Mouse (Mus musculus) stomach, embryonic 15.5 days (tissue): Measurements from ENCODE around the gene Hgd. TPM values are rescaled to one million over a fixed set of nuclear protein-coding genes. Genes with fewer than 3 reads are reported as not detected.
A peak's percentile ranks its signal among the peaks of the same experiment; 100 is the strongest.

Experiments used
- ATAC-seq: fragments of 200-750 bp; cut with Nextera tagmentation; 2 replicates; pipeline ENCODE4 v1.8.0; 2017; ENCODE audit warnings: low read depth, moderate number of reproducible peaks, moderate TSS enrichment; ENCODE audit not compliant: insufficient read depth, low FRiP score
- H3K27ac ChIP-seq: fragments of 300-500 bp; sonication (generic); 2 replicates; pipeline ENCODE4 v1.5.1; 2015; ENCODE audit warnings: mild to moderate bottlenecking, inconsistent platforms
- H3K27me3 ChIP-seq: fragments of 300-500 bp; sonication (generic); replicated peaks from 2 replicates; pipeline ENCODE4 v1.6.1; 2015; ENCODE audit warnings: inconsistent platforms
- H3K36me3 ChIP-seq: fragments of 300-500 bp; sonication (generic); 2 replicates; pipeline ENCODE4 v1.6.1; 2015; ENCODE audit warnings: inconsistent platforms
- H3K4me1 ChIP-seq: fragments of 300-500 bp; sonication (generic); 2 replicates; pipeline ENCODE4 v1.6.1; 2015; ENCODE audit warnings: inconsistent platforms
- H3K4me2 ChIP-seq: fragments of 300-500 bp; sonication (generic); 2 replicates; pipeline ENCODE4 v1.6.1; 2015; ENCODE audit warnings: mild to moderate bottlenecking, inconsistent platforms
- H3K4me3 ChIP-seq: fragments of 300-500 bp; sonication (generic); replicated peaks from 2 replicates; pipeline ENCODE4 v1.5.1; 2015; ENCODE audit warnings: inconsistent platforms
- H3K9ac ChIP-seq: fragments of 300-500 bp; sonication (generic); 2 replicates; pipeline ENCODE4 v1.6.1; 2015; ENCODE audit warnings: inconsistent platforms
- H3K9me3 ChIP-seq: fragments of 300-500 bp; sonication (generic); 2 replicates; pipeline ENCODE4 v1.6.1; 2016; ENCODE audit warnings: inconsistent platforms
- WGBS: fragments of 180-500 bp; shearing (Covaris S2); methylation state at CpG from one replicate; pipeline ENCODE4 v1.1.7; 2015; 5-methylcytosine and 5-hydroxymethylcytosine counted together
- polyA plus RNA-seq: library from polyadenylated mRNA; unstranded; fragments of >200 nt; fragmentation: Nextera tagmentation; extraction: Ambion mirVana; gene quantifications from 2 replicates; pipeline ENCODE4 v1.2.1, GENCODE M21; 2015

Gene Hgd
- polyA plus RNA-seq, 1 experiment from 2014 or later, result 3.4 TPM

DNA sequence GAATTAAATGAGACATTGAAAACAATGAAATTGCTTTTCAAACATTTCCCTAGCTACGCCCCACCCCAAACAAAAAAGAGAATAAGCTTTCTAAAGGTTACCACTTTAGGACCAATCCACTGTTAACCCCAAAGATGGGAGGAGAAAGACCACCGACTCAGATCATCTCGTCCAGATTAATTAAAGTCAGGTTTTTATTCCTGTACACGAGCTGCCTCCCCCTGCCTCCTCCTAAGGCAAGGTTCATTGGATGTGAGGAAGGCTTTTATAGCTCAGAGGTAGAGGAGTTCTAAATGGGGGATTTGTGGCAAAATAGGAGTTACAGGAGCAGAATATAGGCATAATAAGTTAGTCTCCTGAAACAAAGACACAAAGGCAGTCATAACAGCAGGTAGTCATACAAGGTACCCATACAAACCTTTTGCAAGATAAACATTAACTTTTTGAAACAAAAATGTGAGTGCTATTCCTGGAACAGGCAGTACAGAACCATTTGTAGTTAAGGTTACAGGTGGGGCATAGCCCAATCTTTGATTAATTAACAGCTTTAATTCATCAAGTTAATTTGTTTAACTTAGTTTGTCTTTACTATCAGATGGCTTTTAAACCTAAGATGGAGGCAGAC lies 75.0 kb downstream of the Hgd start:
- Histone ChIP-seq H3K9ac (no peak overlapping the region), H3K4me1 (peaks cover 20% of the 10 kb centered on the region), H3K4me2 (peak overlapping the region; percentile 45), H3K4me3 (peak overlapping the region; percentile 26; the same call in 1 of the 2 replicates), H3K27ac (peak overlapping the region; percentile 81), H3K9me3 (no peaks in the 10 kb centered on the region), H3K36me3 (no peaks in the 10 kb centered on the region), H3K27me3 (no peaks in the 10 kb centered on the region)
- WGBS, result 61% methylated on average over 4 of the region's 4 CpGs
- no peak for ATAC-seq

DNA sequence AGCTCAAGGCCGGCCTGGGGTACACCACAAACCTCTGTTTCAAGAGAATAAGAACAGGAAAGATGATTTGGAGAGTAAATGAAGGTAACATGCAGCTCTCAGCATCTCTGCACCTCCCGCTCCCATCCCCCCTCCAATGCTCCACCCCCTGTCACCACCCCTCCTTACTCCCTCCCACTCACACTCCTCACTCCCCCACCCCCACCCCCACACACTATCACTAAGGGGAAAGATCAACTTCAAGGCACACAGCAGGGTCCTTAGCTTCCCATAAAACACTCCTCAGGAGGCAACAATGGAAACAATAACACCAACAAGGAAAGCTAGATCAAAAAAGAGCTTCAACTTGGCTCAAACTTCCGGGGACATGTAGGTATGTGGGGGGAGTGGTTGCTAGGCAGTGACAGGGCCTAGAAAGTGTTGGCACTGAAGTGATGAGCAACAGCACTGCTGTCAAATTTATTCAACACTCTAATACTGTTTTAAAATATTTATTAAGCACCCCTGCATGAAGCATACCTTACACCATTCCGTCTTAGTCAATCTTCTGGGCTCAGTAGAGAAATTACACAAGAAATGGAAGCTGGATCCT lies 75.9 kb downstream of the Hgd start:
- 28% methylated on average over 4 of the region's 4 CpGs for WGBS
- Histone ChIP-seq H3K9ac (no peak overlapping the region), H3K27me3 (no peaks in the 10 kb centered on the region), H3K4me2 (no peak overlapping the region), H3K27ac (no peak overlapping the region), H3K9me3 (no peaks in the 10 kb centered on the region), H3K4me1 (peaks cover 20% of the 10 kb centered on the region), H3K4me3 (no peak overlapping the region), H3K36me3 (no peaks in the 10 kb centered on the region)
- no peak for ATAC-seq

DNA sequence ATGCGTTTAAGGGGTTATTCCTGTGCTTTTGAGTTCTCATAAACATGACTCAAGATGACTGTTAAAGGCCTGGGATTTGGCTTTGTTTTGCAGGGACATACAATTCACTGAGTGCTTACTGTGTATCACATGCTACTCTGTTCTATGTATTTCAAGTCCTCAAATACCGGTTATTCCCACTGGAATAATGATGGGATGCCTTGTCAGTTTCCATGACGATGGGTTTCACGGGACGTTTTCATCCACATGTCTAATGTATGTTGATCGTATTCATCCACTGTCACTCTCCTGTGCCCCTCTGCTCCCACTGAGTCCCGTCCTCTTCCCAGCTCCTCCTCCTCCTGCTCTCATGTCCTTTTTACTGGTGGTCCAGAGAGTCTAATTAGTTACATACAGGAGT lies 76.8 kb downstream of the Hgd start:
- no peak overlapping the region for H3K27ac ChIP-seq
- H3K9me3 ChIP-seq, result no peaks in the 10 kb centered on the region
- 77% methylated on average over 7 of the region's 7 CpGs for WGBS
- no peaks in the 10 kb centered on the region for H3K27me3 ChIP-seq
- no peaks in the 10 kb centered on the region for H3K36me3 ChIP-seq
- H3K9ac ChIP-seq, result no peak overlapping the region
- ATAC-seq, result no peak
- no peak overlapping the region for H3K4me2 ChIP-seq
- no peak overlapping the region for H3K4me3 ChIP-seq
- peaks cover 20% of the 10 kb centered on the region for H3K4me1 ChIP-seq

DNA sequence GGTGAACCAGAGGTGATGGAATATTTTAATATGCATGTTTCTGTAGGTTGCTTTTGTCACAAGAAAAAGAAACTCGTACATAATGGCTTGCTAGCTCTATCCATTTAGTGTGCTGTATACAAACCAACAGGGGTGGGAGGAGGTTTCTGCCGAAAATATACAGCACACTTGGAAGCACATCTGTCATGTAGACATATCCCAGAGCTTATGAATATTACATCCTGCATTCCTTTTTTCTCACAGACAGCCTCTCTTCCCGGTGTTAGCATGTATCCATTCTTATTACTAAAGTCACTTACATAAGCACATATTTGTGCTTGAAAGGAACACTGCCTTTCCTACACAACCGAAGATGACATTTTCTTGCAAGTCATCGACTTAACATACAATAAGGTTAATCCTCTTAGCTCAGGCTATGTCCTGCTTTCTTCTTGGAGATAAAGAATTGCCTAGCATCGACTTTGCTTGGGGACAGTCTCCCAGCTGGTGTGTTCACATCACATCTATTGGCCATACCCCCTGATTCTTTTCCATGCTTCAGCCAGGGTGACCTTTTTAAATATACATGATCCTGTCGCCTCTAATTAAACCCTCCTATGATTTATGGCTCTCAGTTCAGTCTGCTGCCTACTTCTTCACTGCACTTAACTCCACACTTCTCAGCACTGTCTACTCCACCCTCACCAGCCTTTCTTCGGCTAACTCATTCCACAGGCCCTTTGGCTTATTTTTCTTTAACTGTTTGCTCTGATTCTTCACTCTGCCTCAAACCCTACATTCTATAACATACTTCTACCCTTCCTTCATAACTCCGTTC lies 83.9 kb downstream of the Hgd start:
- no peaks in the 10 kb centered on the region for H3K9me3 ChIP-seq
- H3K27ac ChIP-seq, result no peak overlapping the region
- H3K36me3 ChIP-seq, result no peaks in the 10 kb centered on the region
- no peak overlapping the region for H3K9ac ChIP-seq
- H3K27me3 ChIP-seq, result no peaks in the 10 kb centered on the region
- 43% methylated on average over 9 of the region's 9 CpGs for WGBS
- H3K4me3 ChIP-seq, result no peak overlapping the region
- no peaks in the 10 kb centered on the region for H3K4me1 ChIP-seq
- ATAC-seq, result no peak
- H3K4me2 ChIP-seq, result no peak overlapping the region

DNA sequence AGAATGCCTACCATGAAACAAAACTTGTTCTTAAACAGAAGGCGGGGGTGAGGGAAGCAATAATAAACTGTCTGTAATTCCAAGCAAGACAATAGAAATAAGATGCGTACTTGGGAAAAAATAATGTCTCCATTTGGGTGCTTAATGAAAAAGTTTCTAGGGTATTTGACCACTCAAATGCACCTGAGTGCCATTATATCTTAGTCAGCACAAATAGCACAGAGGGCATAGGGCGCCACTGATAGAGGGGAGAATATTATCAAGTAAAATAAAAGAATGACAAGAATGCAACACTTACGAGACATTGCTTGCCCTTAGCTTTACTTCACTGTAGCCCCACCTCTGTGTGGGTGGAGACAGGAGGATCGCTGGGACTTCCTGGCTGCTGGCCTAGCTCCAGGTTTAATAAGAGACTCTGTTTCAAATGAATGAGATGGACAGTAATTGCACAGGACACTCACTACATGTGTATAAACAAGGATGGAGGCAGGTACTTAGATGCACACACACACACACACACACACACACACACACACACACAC lies 85.5 kb downstream of the Hgd start:
- no peak overlapping the region for H3K4me3 ChIP-seq
- H3K27me3 ChIP-seq, result no peaks in the 10 kb centered on the region
- no peaks in the 10 kb centered on the region for H3K36me3 ChIP-seq
- no peak overlapping the region for H3K4me2 ChIP-seq
- H3K9me3 ChIP-seq, result no peaks in the 10 kb centered on the region
- H3K9ac ChIP-seq, result no peak overlapping the region
- no peaks in the 10 kb centered on the region for H3K4me1 ChIP-seq
- no peak overlapping the region for H3K27ac ChIP-seq
- ATAC-seq, result no peak
- 59% methylated on average over 5 of the region's 5 CpGs for WGBS

DNA sequence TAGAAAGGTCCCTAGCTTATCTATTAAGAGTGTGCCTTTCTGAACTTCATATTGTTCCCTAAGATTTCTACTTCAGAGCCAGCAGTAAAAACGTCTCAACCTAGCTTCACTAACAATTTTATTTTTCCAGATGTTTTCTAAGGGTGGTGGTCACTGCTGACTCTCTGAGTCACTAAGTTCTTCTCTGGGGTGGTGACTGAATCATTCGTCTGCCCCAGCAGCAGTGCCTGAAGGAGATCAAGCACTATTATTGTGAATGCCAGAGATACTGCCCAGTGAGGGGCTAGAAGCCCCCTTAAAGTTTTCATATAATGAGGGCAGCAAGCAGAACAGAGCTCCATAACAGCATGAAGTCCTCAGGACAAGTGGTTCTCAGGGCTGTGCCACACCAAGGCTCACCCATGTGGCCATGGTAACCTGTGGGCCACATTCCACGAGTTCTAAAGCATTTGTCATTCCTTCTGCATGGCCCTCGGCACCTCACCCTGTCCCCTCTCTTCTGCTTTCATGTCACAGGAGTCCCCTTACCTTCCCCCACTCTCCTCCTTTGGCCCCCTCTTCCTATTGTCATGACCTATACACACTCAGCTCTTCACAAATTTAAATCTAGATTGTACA lies 90.8 kb downstream of the Hgd start:
- Histone ChIP-seq H3K9me3 (no peaks in the 10 kb centered on the region), H3K27me3 (no peaks in the 10 kb centered on the region), H3K4me2 (no peak overlapping the region), H3K27ac (no peak overlapping the region), H3K9ac (no peak overlapping the region), H3K36me3 (no peaks in the 10 kb centered on the region), H3K4me3 (no peak overlapping the region), H3K4me1 (no peaks in the 10 kb centered on the region)
- ATAC-seq, result no peak
- WGBS, result 34% methylated on average over 4 of the region's 4 CpGs

DNA sequence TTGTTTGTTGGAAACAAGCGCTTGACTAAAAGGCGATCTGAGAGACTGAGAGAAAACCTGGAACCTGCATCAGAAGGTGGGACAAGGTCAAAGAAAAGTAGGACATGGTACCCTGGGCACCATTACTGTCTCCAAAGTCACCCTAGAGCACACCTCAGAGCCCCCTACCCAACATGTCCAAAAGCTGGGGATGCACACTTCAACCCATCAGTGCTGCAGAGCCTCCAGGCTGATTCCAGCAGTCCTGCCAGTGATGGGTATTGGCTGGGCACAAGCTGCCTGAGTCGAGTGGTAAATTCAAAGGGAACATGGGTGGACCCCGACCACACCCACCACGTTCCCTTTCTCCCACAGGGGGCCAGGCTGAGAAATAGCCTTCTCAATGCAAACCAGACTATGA lies 95.4 kb downstream of the Hgd start:
- no peak overlapping the region for H3K4me2 ChIP-seq
- 78% methylated on average over 5 of the region's 5 CpGs for WGBS
- H3K27me3 ChIP-seq, result no peaks in the 10 kb centered on the region
- H3K4me3 ChIP-seq, result no peak overlapping the region
- H3K27ac ChIP-seq, result no peak overlapping the region
- no peak for ATAC-seq
- no peaks in the 10 kb centered on the region for H3K9me3 ChIP-seq
- no peaks in the 10 kb centered on the region for H3K4me1 ChIP-seq
- no peaks in the 10 kb centered on the region for H3K36me3 ChIP-seq
- no peak overlapping the region for H3K9ac ChIP-seq

DNA sequence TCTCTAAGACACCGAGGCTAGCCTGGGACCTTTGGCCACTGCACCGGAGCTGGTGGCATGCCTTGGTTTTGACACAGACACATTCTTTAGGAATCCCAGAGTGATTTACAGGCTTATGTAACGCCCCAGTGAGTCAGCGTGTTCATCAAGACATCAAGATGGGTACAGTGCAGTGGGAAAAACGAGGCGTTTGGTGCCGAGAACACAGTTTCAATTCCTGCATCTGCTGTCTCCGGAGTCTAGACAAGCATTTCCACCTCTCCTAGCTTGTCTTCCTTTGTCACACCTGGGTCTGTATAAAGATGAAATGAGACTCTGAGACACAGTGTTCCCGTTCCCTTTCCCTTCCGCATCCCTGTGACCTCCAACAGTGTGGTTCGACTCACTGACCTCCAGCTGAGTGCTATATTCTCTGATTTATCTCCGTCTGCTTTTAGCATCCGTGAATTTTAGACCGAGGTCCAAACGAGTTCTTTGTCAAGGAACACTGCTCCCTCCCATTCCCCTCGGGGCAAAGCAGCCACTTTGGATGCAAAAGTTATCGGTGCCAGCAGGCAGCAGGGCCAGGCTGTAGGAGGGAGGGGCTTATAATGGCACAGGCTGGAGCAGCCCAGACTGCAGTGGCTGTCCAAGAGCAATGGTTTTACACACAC lies 96.2 kb downstream of the Hgd start:
- H3K4me2 ChIP-seq, result no peak overlapping the region
- ATAC-seq, result no peak
- H3K27ac ChIP-seq, result no peak overlapping the region
- no peaks in the 10 kb centered on the region for H3K9me3 ChIP-seq
- H3K4me3 ChIP-seq, result no peak overlapping the region
- 59% methylated on average over 17 of the region's 17 CpGs for WGBS
- H3K27me3 ChIP-seq, result no peaks in the 10 kb centered on the region
- no peaks in the 10 kb centered on the region for H3K36me3 ChIP-seq
- no peaks in the 10 kb centered on the region for H3K4me1 ChIP-seq
- H3K9ac ChIP-seq, result no peak overlapping the region

DNA sequence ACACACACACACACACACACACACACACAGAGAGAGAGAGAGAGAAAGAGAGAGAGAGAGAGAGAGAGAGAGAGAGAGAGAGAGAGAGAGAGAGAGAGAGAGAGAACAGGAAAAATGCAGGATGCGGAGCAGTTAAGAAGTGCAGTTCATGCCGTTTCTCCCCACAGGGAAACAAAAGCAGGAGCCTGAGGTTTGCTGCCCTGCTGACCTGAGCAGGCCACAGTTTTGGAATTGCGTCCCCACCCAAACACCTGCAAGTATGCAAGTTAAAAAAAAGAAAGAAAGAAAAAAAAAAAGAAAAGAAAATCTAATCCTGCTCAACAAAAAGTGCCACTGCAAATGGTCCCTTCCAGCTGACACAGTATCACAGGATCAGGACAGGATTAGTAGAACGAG lies 96.7 kb downstream of the Hgd start:
- Histone ChIP-seq H3K4me3 (no peak overlapping the region), H3K4me2 (no peak overlapping the region), H3K9me3 (no peaks in the 10 kb centered on the region), H3K9ac (no peak overlapping the region), H3K27ac (no peak overlapping the region), H3K36me3 (no peaks in the 10 kb centered on the region), H3K4me1 (no peaks in the 10 kb centered on the region), H3K27me3 (no peaks in the 10 kb centered on the region)
- WGBS, result 58% methylated on average over 4 of the region's 4 CpGs
- ATAC-seq, result no peak

DNA sequence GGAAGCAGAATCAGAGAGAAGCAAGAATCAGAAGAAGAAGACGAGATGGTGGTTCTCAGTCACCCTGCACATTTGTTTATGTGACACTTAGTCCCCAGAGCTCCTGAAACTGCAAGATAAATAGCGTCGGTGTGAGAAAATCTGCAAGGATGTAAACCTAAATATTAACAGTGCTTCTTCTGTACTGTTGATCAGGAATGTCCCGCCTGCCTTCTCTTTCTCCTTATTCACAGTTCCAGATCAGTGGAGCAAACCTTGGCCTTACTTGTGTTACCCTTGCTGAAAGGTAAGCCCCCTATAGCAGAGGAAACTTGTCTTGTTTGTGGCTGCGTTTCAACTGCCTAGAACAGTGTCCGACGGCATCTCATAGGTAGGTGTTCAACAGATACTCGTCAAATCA lies 97.6 kb downstream of the Hgd start:
- Histone ChIP-seq H3K9me3 (no peaks in the 10 kb centered on the region), H3K9ac (no peak overlapping the region), H3K4me1 (no peaks in the 10 kb centered on the region), H3K27ac (no peak overlapping the region), H3K27me3 (no peaks in the 10 kb centered on the region), H3K36me3 (no peaks in the 10 kb centered on the region), H3K4me3 (no peak overlapping the region), H3K4me2 (no peak overlapping the region)
- no peak for ATAC-seq
- 81% methylated on average over 8 of the region's 8 CpGs for WGBS

DNA sequence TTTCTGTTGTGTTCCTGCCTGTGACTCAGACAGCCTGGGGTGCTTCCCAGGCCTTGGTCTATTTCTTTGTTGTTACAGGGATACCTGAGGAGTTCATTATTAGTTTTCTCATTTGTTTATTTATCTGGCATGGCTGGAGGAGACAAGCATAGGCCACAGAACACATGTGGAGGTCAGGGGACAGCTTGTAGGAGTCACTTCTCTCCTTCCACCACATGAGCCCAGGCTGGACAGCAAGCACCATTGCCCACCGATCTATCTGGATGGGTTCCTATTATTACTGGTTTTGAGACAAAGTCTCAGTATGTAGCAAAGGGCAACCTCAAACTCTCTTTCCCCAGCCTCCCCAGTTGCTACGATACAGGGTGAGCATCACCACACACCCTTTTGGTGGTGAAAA lies 100.3 kb downstream of the Hgd start:
- WGBS, result 73% methylated on average over 2 of the region's 2 CpGs
- Histone ChIP-seq H3K27ac (no peak overlapping the region), H3K4me3 (no peak overlapping the region), H3K27me3 (no peaks in the 10 kb centered on the region), H3K9me3 (no peaks in the 10 kb centered on the region), H3K4me2 (no peak overlapping the region), H3K36me3 (no peaks in the 10 kb centered on the region), H3K9ac (no peak overlapping the region), H3K4me1 (peaks cover 11% of the 10 kb centered on the region)
- no peak for ATAC-seq
